Mouse (Mus musculus): ENCODE data around the gene Fgfr2.

- TF ChIP-seq CTCF (IDR thresholded peaks at IDR 0.05; ENCODE audit: borderline replicate concordance, extremely low read depth, insufficient read depth, insufficient read length) (no peak), POLR2A (IDR thresholded peaks at IDR 0.05; ENCODE audit: borderline replicate concordance, extremely low read depth, insufficient read depth, insufficient read length, poor library complexity, severe bottlenecking) (no peak)
Observed at GRCm38 (mm10) chr7:131331688-131332087, 1791.5 kb downstream of the Fgfr2 start.

Measured in brain, embryonic 14.5 days (tissue).